Mouse (Mus musculus): ENCODE measurements around the gene Clptm1.
"Not testable (repeated sequence)": the region's sequence is repeated elsewhere in the genome, so short reads cannot be mapped to it uniquely, and the experiment has no call there.

Clptm1 gene

GRCm38 (mm10) chr7:19691873-19692865 is 27.3 kb upstream of the Clptm1 start, which contains the start of gene Apoc1:
Apoc1 (minus strand) TSS chr7:19692660.
- no peak for DNase-seq (ENCODE audit: extremely low read depth, low read depth, low spot score)

- DNase-seq (ENCODE audit: extremely low read depth, low read depth, low spot score) = no peak
Measured at GRCm38 (mm10) chr7:19691434-19691833, 26.6 kb upstream of the Clptm1 start.

GRCm38 (mm10) chr7:19690845-19691244 is 26.0 kb upstream of the Clptm1 start:
- DNase-seq (ENCODE audit: extremely low read depth, low read depth, low spot score) = peak; percentile 93

- no peak for DNase-seq (ENCODE audit: extremely low read depth, low read depth, low spot score)
Measured at GRCm38 (mm10) chr7:19688611-19689010, 23.8 kb upstream of the Clptm1 start.

- no peak for DNase-seq (ENCODE audit: extremely low read depth, low read depth, low spot score)
Measured at GRCm38 (mm10) chr7:19688101-19688500, 23.3 kb upstream of the Clptm1 start.

- not testable (repeated sequence) for DNase-seq (ENCODE audit: extremely low read depth, low read depth, low spot score)
Measured at GRCm38 (mm10) chr7:19686927-19687583, 22.2 kb upstream of the Clptm1 start.

GRCm38 (mm10) chr7:19686521-19686920 is 21.7 kb upstream of the Clptm1 start:
- DNase-seq (ENCODE audit: extremely low read depth, low read depth, low spot score) = no peak

GRCm38 (mm10) chr7:19685374-19685773 is 20.5 kb upstream of the Clptm1 start:
- DNase-seq (ENCODE audit: extremely low read depth, low read depth, low spot score) = no peak

- no peak for DNase-seq (ENCODE audit: extremely low read depth, low read depth, low spot score)
Measured at GRCm38 (mm10) chr7:19683771-19684201, 19.0 kb upstream of the Clptm1 start.

GRCm38 (mm10) chr7:19682979-19683378 is 18.1 kb upstream of the Clptm1 start:
- DNase-seq (ENCODE audit: extremely low read depth, low read depth, low spot score) = no peak

GRCm38 (mm10) chr7:19681202-19681694 is 16.4 kb upstream of the Clptm1 start, which contains the start of the genes Gm44805 and Apoc4:
Gm44805 (minus strand) TSS chr7:19681423.
Apoc4 (minus strand) TSS chr7:19681479.
- no peak for DNase-seq (ENCODE audit: extremely low read depth, low read depth, low spot score)

GRCm38 (mm10) chr7:19680702-19681101 is 15.9 kb upstream of the Clptm1 start:
- DNase-seq (ENCODE audit: extremely low read depth, low read depth, low spot score) = no peak

- no peak for DNase-seq (ENCODE audit: extremely low read depth, low read depth, low spot score)
Measured at GRCm38 (mm10) chr7:19678901-19679300, 14.1 kb upstream of the Clptm1 start.

- no peak for DNase-seq (ENCODE audit: extremely low read depth, low read depth, low spot score)
Measured at GRCm38 (mm10) chr7:19677872-19678271, 13.0 kb upstream of the Clptm1 start, which contains the start of gene Apoc2. Apoc2 (minus strand) TSS chr7:19677941.

- no peak for DNase-seq (ENCODE audit: extremely low read depth, low read depth, low spot score)
Measured at GRCm38 (mm10) chr7:19676662-19677061, 11.8 kb upstream of the Clptm1 start.

GRCm38 (mm10) chr7:19675824-19676223 is 11.0 kb upstream of the Clptm1 start:
- DNase-seq (ENCODE audit: extremely low read depth, low read depth, low spot score) = no peak

GRCm38 (mm10) chr7:19673083-19673699 is 8.4 kb upstream of the Clptm1 start:
- no peak for DNase-seq (ENCODE audit: extremely low read depth, low read depth, low spot score)

- DNase-seq (ENCODE audit: extremely low read depth, low read depth, low spot score) = no peak
Measured at GRCm38 (mm10) chr7:19671511-19671910, 6.7 kb upstream of the Clptm1 start.

- DNase-seq (ENCODE audit: extremely low read depth, low read depth, low spot score) = peak; percentile 93
Measured at GRCm38 (mm10) chr7:19668947-19669721, 4.3 kb upstream of the Clptm1 start.

- no peak for DNase-seq (ENCODE audit: extremely low read depth, low read depth, low spot score)
Measured at GRCm38 (mm10) chr7:19667434-19667833, 2.6 kb upstream of the Clptm1 start.
